Mouse (Mus musculus): Measurements from ENCODE around the gene Olfr1339.

DNA sequence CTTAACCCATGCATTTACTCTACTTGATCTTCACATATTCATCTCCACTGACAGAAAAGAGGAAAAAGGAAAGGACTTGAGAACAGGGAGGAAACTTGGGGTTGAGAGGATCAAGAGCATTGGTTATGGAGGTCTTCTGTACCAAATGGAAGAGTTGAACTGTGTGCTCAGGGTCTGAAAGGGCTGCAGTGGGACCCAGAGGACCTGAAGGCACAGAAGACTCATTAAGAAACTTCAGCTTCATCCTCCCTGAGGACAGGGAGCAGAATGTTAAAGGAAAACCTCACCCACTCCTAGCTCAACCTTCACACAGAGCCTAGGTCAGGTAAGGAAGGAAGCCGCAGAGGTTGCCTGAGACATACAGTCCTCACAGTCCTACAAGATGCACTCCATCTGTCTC lies at the start of gene Olfr1339:
- TF ChIP-seq POLR2A (IDR thresholded peaks at IDR 0.05; ENCODE audit: low read depth, low read length) (no peak), CTCF (IDR thresholded peaks at IDR 0.05; ENCODE audit: borderline replicate concordance, insufficient read depth, low read length) (no peak)

Data from embryonic fibroblast, embryonic 13.5 days (primary cell).